Mouse (Mus musculus) cerebellum, postnatal 10 days (tissue): ENCODE measurements around the gene Mmgt1.
A peak's percentile ranks its signal among the peaks of the same experiment; 100 is the strongest.

Experiments
- DNase-seq, 2 experiments: peaks; one replicate each; pipeline ENCODE4 v3.0.0; 2021; ENCODE audit warnings: mixed read lengths in 2 of 2

The Mmgt1 gene

GRCm38 (mm10) chrX:56597887-56598640, at the start of gene Mmgt1:
Gene Mmgt1, minus strand, starts transcription at chrX:56598069.
- peak; percentile 93 to 96 for DNase-seq

GRCm38 (mm10) chrX:56640066-56640465, 42.2 kb upstream of the Mmgt1 start:
- DNase-seq: no peak

- no peak for DNase-seq
Measured at GRCm38 (mm10) chrX:56636185-56636584, 38.3 kb upstream of the Mmgt1 start.

- no peak for DNase-seq
Measured at GRCm38 (mm10) chrX:56615236-56615635, 17.4 kb upstream of the Mmgt1 start.

GRCm38 (mm10) chrX:56610318-56610694, 12.4 kb upstream of the Mmgt1 start:
- DNase-seq: peak; percentile 30 to 40

- DNase-seq: peak; percentile 82 to 91
Measured at GRCm38 (mm10) chrX:56609623-56610317, 11.9 kb upstream of the Mmgt1 start, which contains the start of gene Slc9a6. Gene Slc9a6, plus strand, starts transcription at chrX:56609757.

- no peak for DNase-seq
Measured at GRCm38 (mm10) chrX:56609285-56609622, 11.4 kb upstream of the Mmgt1 start.

GRCm38 (mm10) chrX:56607032-56607710, 9.3 kb upstream of the Mmgt1 start:
- no peak for DNase-seq

- no peak for DNase-seq
Measured at GRCm38 (mm10) chrX:56606536-56606935, 8.7 kb upstream of the Mmgt1 start.

- DNase-seq: peak; percentile 36 to 47
Measured at GRCm38 (mm10) chrX:56597219-56597886, 516 bp downstream of the Mmgt1 start.

- no peak for DNase-seq
Measured at GRCm38 (mm10) chrX:56578200-56578599, 19.7 kb downstream of the Mmgt1 start.

- peak; percentile 25 to 39 for DNase-seq
Measured at GRCm38 (mm10) chrX:56572465-56572864, 25.4 kb downstream of the Mmgt1 start.

- DNase-seq: no peak
Measured at GRCm38 (mm10) chrX:56553584-56553983, 44.3 kb downstream of the Mmgt1 start.

GRCm38 (mm10) chrX:56549506-56549905, 48.4 kb downstream of the Mmgt1 start, which contains the start of gene Gm648:
Gene Gm648, minus strand, starts transcription at chrX:56549606.
- DNase-seq: no peak

- DNase-seq: peak; percentile 56 to 58
Measured at GRCm38 (mm10) chrX:56537162-56537561, 60.7 kb downstream of the Mmgt1 start.
